8 mouse cellular contexts compared by ENCODE assay signal in the genomic region with DNA sequence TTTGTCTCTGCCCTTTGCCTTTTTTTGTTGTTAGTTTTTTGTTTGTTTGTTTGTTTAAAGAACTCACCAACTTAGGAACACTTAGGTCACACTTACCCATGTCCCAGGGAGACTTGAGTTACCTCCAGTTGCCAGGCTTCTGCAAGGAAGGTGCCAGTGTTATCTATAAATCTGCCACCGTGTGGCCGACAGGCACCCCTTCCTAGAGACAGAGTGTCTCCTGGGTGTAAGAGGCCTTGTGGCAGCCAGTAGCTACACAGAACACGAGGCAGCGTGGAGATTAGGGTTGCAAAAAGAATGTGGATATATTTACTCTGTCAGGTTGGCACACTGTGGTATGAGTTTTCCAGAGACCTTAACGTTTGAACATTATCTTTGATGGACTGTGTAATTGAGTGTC. TPM values are rescaled to one million over a fixed set of nuclear protein-coding genes. Genes with fewer than 3 reads are reported as not detected.
A peak's percentile ranks its signal among the peaks of the same experiment; 100 is the strongest.
DNase-seq lines count a peak whose midpoint lies in the region; ATAC-seq and TF ChIP-seq lines count a peak whose summit lies in the region.

No protein-coding gene starts in this region.

- DNase-seq in heart, adult 11 months, result peak; percentile 88
- DNase-seq in left cerebral cortex, adult 2 months (ENCODE audit: extremely low spot score in 1 of 2, low spot score in 2 of 2), result no peak
- no peak for DNase-seq in left cerebral cortex, adult 8-10 months (ENCODE audit: low spot score in 2 of 2)
- peak; percentile 26 for DNase-seq in 416B (ENCODE audit: low read depth)
- DNase-seq in T-cell, adult 2 months (ENCODE audit: low spot score), result no peak
- DNase-seq in ovary, postnatal 14 days (ENCODE audit: low spot score), result no peak

- peak; percentile 16 for TF ChIP-seq CTCF in left cerebral cortex, adult 2 months (IDR thresholded peaks at IDR 0.05)

- intact Hi-C loops in left cerebral cortex, adult 2 months (cut with DNase I), result loop anchor here (1.0 to 10.0 kb wide), 7 partner anchors 57 to 1417 kb away; a partner anchor contains a TSS

- H3K36me3 ChIP-seq in heart, embryonic 11.5 days (ENCODE audit: control insufficient read depth, insufficient read depth, low read length), result peaks cover 24% of the 10 kb centered on the region
- H3K36me3 ChIP-seq in forebrain, embryonic 16.5 days (ENCODE audit: control insufficient read depth, insufficient read depth), result peaks cover 12% of the 10 kb centered on the region

- H3K9ac ChIP-seq in heart, embryonic 11.5 days (ENCODE audit: low read depth, low read length), result no peak overlapping the region
- no peak overlapping the region for H3K9ac ChIP-seq in forebrain, embryonic 16.5 days (replicated peaks; ENCODE audit: low read depth, low read length)

- no peak overlapping the region for H3K27ac ChIP-seq in heart, embryonic 11.5 days (ENCODE audit: low read depth, low read length)
- H3K27ac ChIP-seq in left cerebral cortex, adult 2 months, result no peak overlapping the region
- no peak overlapping the region for H3K27ac ChIP-seq in forebrain, embryonic 16.5 days (ENCODE audit: low read length)

- H3K4me3 ChIP-seq in heart, embryonic 11.5 days (ENCODE audit: low read depth, low read length), result no peak overlapping the region
- H3K4me3 ChIP-seq in left cerebral cortex, adult 2 months, result no peak overlapping the region
- H3K4me3 ChIP-seq in forebrain, embryonic 16.5 days (replicated peaks; ENCODE audit: low read length), result no peak overlapping the region

- no peaks in the 10 kb centered on the region for H3K27me3 ChIP-seq in heart, embryonic 11.5 days (ENCODE audit: control insufficient read depth, insufficient read depth, low read length)
- H3K27me3 ChIP-seq in forebrain, embryonic 16.5 days (replicated peaks; ENCODE audit: control insufficient read depth, insufficient read depth, low read length), result no peaks in the 10 kb centered on the region

- H3K4me1 ChIP-seq in heart, embryonic 11.5 days (ENCODE audit: control insufficient read depth, insufficient read depth, low read length), result peaks cover 23% of the 10 kb centered on the region
- H3K4me1 ChIP-seq in forebrain, embryonic 16.5 days (replicated peaks; ENCODE audit: control insufficient read depth, insufficient read depth, low read length), result peaks cover 11% of the 10 kb centered on the region

- ATAC-seq in heart, embryonic 11.5 days (replicated peaks; ENCODE audit: insufficient number of reproducible peaks, low FRiP score, low TSS enrichment), result no peak
- ATAC-seq in forebrain, embryonic 16.5 days, result peak; percentile 27

- 43% methylated on average over 5 of the region's 5 CpGs for WGBS in heart, embryonic 11.5 days (ENCODE audit: insufficient replicate concordance)
- 56% methylated on average over 5 of the region's 5 CpGs for WGBS in forebrain, embryonic 16.5 days

- no peak overlapping the region for H3K4me2 ChIP-seq in heart, embryonic 11.5 days
- H3K4me2 ChIP-seq in forebrain, embryonic 16.5 days (ENCODE audit: low read length), result no peak overlapping the region

- H3K9me3 ChIP-seq in heart, embryonic 11.5 days (replicated peaks; ENCODE audit: control insufficient read depth, low read length), result no peaks in the 10 kb centered on the region
- H3K9me3 ChIP-seq in forebrain, embryonic 16.5 days (ENCODE audit: control insufficient read depth, low read length), result no peaks in the 10 kb centered on the region

RNA-seq across cellular contexts. Expression of a gene that starts 29.1 kb away (rescaled TPM):
- polyA plus RNA-seq in heart, embryonic 11.5 days (2014; fragmentation: Nextera tagmentation; extraction: Ambion mirVana), result 25.0 and 36.4 TPM in 2 replicates
- 1 to 10 TPM; 4.0 to 5.8 TPM for total RNA-seq in left cerebral cortex, adult 2 months (2021)
- total RNA-seq in left cerebral cortex, adult 8-10 months (2022), result 1 to 10 TPM; 4.7 to 6.5 (median 5.8) TPM
- polyA plus RNA-seq in forebrain, embryonic 16.5 days (2015; fragmentation: Nextera tagmentation; extraction: Ambion mirVana), result 3.9 and 6.2 TPM in 2 replicates

RNA-seq across cellular contexts. Expression of a gene that starts 47.9 kb away (rescaled TPM):
- 53.0 and 56.0 TPM in 2 replicates for polyA plus RNA-seq in heart, embryonic 11.5 days (2014; fragmentation: Nextera tagmentation; extraction: Ambion mirVana)
- 10 to 100 TPM; 37.6 to 39.3 TPM for total RNA-seq in left cerebral cortex, adult 2 months (2021)
- 10 to 100 TPM; 37.0 to 42.3 (median 40.1) TPM for total RNA-seq in left cerebral cortex, adult 8-10 months (2022)
- 70.4 and 79.2 TPM in 2 replicates for polyA plus RNA-seq in forebrain, embryonic 16.5 days (2015; fragmentation: Nextera tagmentation; extraction: Ambion mirVana)

RNA-seq across cellular contexts. Expression of a gene that starts 59.2 kb away (rescaled TPM):
- polyA plus RNA-seq in heart, embryonic 11.5 days (2014; fragmentation: Nextera tagmentation; extraction: Ambion mirVana), result 283 and 319 TPM in 2 replicates
- total RNA-seq in left cerebral cortex, adult 2 months (2021), result 10 to 100 TPM; 45.3 to 50.5 TPM
- total RNA-seq in left cerebral cortex, adult 8-10 months (2022), result 10 to 100 TPM; 41.8 to 54.3 (median 47.0) TPM
- 266 and 275 TPM in 2 replicates for polyA plus RNA-seq in forebrain, embryonic 16.5 days (2015; fragmentation: Nextera tagmentation; extraction: Ambion mirVana)

Comparison
In these comparisons a context has a peak if more than half of its experiments do, and no peak if none do; other contexts are left out.
1. DNase-seq: peak in heart, adult 11 months (single experiment) and 416B (single experiment); none in left cerebral cortex, adult 2 months (0 of 2), left cerebral cortex, adult 8-10 months (0 of 2), T-cell, adult 2 months (single experiment) and ovary, postnatal 14 days (single experiment).